Mouse (Mus musculus): ENCODE data around the gene Kdm2b. TPM values are rescaled to one million over a fixed set of nuclear protein-coding genes. Genes with fewer than 3 reads are reported as not detected.

Gene Kdm2b
- polyA plus RNA-seq, 1 experiment: 65.1 TPM

DNA sequence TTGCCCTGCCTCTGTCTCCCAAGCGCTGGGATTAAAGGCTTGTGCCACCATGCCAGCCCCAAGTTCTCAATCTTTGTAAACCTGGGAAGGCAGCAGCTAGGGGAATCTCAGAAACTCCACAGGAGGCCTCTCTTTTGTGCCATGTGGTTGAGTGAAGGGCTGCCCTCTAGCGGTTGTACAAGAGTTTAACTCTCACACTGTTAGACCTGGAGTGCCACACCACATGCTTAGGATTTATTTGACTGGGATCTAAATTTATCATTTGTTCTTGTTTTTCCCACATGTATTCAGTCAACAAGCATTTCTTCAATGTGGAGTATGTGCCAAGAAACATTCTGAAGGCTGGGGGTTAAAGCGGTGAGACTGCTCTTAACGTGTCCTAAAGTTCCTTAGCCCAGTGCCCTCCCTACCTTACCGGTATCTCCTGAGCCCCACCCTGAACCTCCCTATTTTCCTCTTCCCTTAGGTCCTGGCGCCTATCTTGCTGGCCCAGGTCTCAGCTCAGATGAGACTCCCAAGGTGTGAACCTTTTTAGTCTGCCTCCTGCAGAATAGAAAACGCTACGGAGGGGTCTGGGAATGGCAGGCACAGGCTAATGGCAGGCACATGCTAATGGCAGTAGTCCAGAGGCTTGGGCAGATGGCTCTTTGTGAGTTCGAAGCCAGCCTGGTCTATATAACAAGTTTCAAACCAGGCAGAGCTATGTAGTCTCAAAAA is 24.1 kb upstream of the Kdm2b start:
- WGBS: 70% methylated on average over 9 of the region's 9 CpGs
- no peak overlapping the region for H3K27ac ChIP-seq (ENCODE audit: control insufficient read depth, insufficient read depth, low read length)

DNA sequence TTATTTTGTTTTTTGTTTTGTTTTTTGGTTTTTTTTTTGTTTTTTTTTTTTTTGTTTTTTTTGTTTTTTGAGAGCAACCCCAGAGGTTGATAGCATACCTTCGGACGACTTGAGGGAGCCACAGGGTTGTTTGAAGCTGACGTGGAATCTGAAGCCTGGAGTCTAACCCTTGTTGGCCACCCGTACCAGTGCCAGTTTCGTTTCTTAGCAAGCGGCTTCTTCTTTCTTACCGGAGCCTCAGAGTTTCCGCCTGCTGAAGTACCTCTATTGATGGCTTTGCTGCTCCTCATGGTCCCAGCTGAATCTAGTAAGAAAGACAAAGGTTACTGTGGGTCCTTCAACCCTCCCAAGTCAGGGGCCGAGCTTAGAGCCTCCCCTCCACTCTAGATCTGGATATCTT is 22.1 kb upstream of the Kdm2b start:
- Histone ChIP-seq H3K4me1 (replicated peaks; ENCODE audit: control insufficient read depth, insufficient read depth, low read length) (peaks cover 18% of the 10 kb centered on the region), H3K36me3 (ENCODE audit: control insufficient read depth, insufficient read depth, low read length) (no peaks in the 10 kb centered on the region), H3K27me3 (ENCODE audit: control insufficient read depth, insufficient read depth, low read length) (no peaks in the 10 kb centered on the region), H3K4me3 (ENCODE audit: control insufficient read depth, insufficient read depth, low read length) (no peak overlapping the region), H3K27ac (ENCODE audit: control insufficient read depth, insufficient read depth, low read length) (no peak overlapping the region)
- 97% methylated on average over 9 of the region's 9 CpGs for WGBS
- no peak for DNase-seq
- TF ChIP-seq CTCF (IDR thresholded peaks at IDR 0.05; ENCODE audit: borderline replicate concordance, control insufficient read depth, extremely low read depth, insufficient read depth, low read length, poor library complexity) (no peak), POLR2A (IDR thresholded peaks at IDR 0.05; ENCODE audit: control insufficient read depth, extremely low read depth, insufficient read depth, low read length, poor library complexity) (no peak)

More for the DNA sequence above, 24.1 kb upstream of the Kdm2b start:
- peak; percentile 72 for DNase-seq
- no peak overlapping the region for H3K4me3 ChIP-seq (ENCODE audit: control insufficient read depth, insufficient read depth, low read length)
- no peak for TF ChIP-seq CTCF (IDR thresholded peaks at IDR 0.05; ENCODE audit: borderline replicate concordance, control insufficient read depth, extremely low read depth, insufficient read depth, low read length, poor library complexity)
- TF ChIP-seq POLR2A (IDR thresholded peaks at IDR 0.05; ENCODE audit: control insufficient read depth, extremely low read depth, insufficient read depth, low read length, poor library complexity): no peak
- H3K36me3 ChIP-seq (ENCODE audit: control insufficient read depth, insufficient read depth, low read length): no peaks in the 10 kb centered on the region
- no peaks in the 10 kb centered on the region for H3K27me3 ChIP-seq (ENCODE audit: control insufficient read depth, insufficient read depth, low read length)
- H3K4me1 ChIP-seq (replicated peaks; ENCODE audit: control insufficient read depth, insufficient read depth, low read length): peaks cover 30% of the 10 kb centered on the region

GRCm38 (mm10) chr5:123010806-123011205 is 21.2 kb upstream of the Kdm2b start:
- Histone ChIP-seq H3K4me3 (ENCODE audit: control insufficient read depth, insufficient read depth, low read length) (no peak overlapping the region), H3K4me1 (replicated peaks; ENCODE audit: control insufficient read depth, insufficient read depth, low read length) (peaks cover 12% of the 10 kb centered on the region), H3K27me3 (ENCODE audit: control insufficient read depth, insufficient read depth, low read length) (no peaks in the 10 kb centered on the region), H3K36me3 (ENCODE audit: control insufficient read depth, insufficient read depth, low read length) (no peaks in the 10 kb centered on the region), H3K27ac (ENCODE audit: control insufficient read depth, insufficient read depth, low read length) (no peak overlapping the region)
- no peak for DNase-seq
- TF ChIP-seq CTCF (IDR thresholded peaks at IDR 0.05; ENCODE audit: borderline replicate concordance, control insufficient read depth, extremely low read depth, insufficient read depth, low read length, poor library complexity): peak; percentile 37; the same call in 1 of the 2 replicates
- TF ChIP-seq POLR2A (IDR thresholded peaks at IDR 0.05; ENCODE audit: control insufficient read depth, extremely low read depth, insufficient read depth, low read length, poor library complexity): no peak
- 96% methylated on average over 6 of the region's 6 CpGs for WGBS

GRCm38 (mm10) chr5:123009873-123010272 is 20.2 kb upstream of the Kdm2b start:
- Histone ChIP-seq H3K4me1 (replicated peaks; ENCODE audit: control insufficient read depth, insufficient read depth, low read length) (peaks cover 6% of the 10 kb centered on the region), H3K36me3 (ENCODE audit: control insufficient read depth, insufficient read depth, low read length) (no peaks in the 10 kb centered on the region), H3K4me3 (ENCODE audit: control insufficient read depth, insufficient read depth, low read length) (no peak overlapping the region), H3K27me3 (ENCODE audit: control insufficient read depth, insufficient read depth, low read length) (no peaks in the 10 kb centered on the region), H3K27ac (ENCODE audit: control insufficient read depth, insufficient read depth, low read length) (no peak overlapping the region)
- DNase-seq: no peak
- TF ChIP-seq CTCF (IDR thresholded peaks at IDR 0.05; ENCODE audit: borderline replicate concordance, control insufficient read depth, extremely low read depth, insufficient read depth, low read length, poor library complexity) (no peak), POLR2A (IDR thresholded peaks at IDR 0.05; ENCODE audit: control insufficient read depth, extremely low read depth, insufficient read depth, low read length, poor library complexity) (no peak)
- 96% methylated on average over 11 of the region's 11 CpGs for WGBS

- Histone ChIP-seq H3K4me1 (replicated peaks; ENCODE audit: control insufficient read depth, insufficient read depth, low read length) (peaks cover 2% of the 10 kb centered on the region; the same call in 1 of the 2 replicates), H3K4me3 (ENCODE audit: control insufficient read depth, insufficient read depth, low read length) (no peak overlapping the region), H3K36me3 (ENCODE audit: control insufficient read depth, insufficient read depth, low read length) (no peaks in the 10 kb centered on the region), H3K27ac (ENCODE audit: control insufficient read depth, insufficient read depth, low read length) (no peak overlapping the region), H3K27me3 (ENCODE audit: control insufficient read depth, insufficient read depth, low read length) (no peaks in the 10 kb centered on the region)
- DNase-seq: no peak
- TF ChIP-seq CTCF (IDR thresholded peaks at IDR 0.05; ENCODE audit: borderline replicate concordance, control insufficient read depth, extremely low read depth, insufficient read depth, low read length, poor library complexity): no peak
- no peak for TF ChIP-seq POLR2A (IDR thresholded peaks at IDR 0.05; ENCODE audit: control insufficient read depth, extremely low read depth, insufficient read depth, low read length, poor library complexity)
- 92% methylated on average over 7 of the region's 7 CpGs for WGBS
These were observed 19.4 kb upstream of the Kdm2b start for GRCm38 (mm10) chr5:123008877-123009493.

DNA sequence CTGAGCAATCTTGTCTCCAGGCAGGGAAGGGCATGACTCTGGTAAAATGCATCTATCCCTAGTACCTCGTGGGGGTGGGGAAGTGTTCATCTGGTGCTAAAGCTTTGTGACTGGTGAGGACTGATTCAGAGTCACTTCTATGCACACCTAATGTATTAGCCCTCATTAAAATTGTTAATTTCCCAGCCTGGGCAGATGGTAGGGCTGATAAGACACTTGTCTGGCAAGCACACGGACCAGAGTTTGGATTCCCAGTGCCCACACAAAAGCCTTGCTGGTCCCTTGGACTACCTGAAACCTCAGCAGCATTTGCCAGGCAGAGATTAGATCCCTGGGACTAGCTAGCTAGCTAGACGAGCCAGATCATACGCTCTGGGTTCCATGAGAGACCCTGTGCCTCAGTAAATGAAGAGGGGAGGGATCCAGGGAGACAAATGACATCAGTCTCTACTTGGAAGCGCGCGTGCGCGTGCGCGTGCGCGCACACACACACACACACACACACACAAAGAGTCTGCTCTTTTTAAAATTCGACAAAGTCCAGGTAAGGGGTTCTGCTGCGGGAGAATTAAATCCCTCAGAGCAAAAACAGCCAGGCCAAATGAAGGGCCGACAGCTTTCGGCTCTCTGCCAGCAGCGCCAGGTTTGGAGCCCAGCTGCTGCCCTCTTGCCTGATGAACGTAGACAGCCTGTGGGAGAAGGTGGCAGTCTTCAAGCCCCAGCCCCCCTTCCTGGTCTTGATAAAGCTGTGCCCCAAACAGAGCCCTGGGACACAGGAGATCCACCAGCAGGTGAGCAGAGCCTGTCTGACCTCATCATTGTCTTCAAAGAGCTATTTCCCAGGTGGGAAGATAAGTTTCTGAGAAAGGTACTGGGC is 16.3 kb upstream of the Kdm2b start:
- H3K27me3 ChIP-seq (ENCODE audit: control insufficient read depth, insufficient read depth, low read length): no peaks in the 10 kb centered on the region
- no peak for DNase-seq
- H3K4me1 ChIP-seq (replicated peaks; ENCODE audit: control insufficient read depth, insufficient read depth, low read length): 0 out of 2 replicates have a peak, but pooled peaks cover 3% of the 10 kb centered on the region
- 88% methylated on average over 19 of the region's 19 CpGs for WGBS
- H3K27ac ChIP-seq (ENCODE audit: control insufficient read depth, insufficient read depth, low read length): no peak overlapping the region
- TF ChIP-seq CTCF (IDR thresholded peaks at IDR 0.05; ENCODE audit: borderline replicate concordance, control insufficient read depth, extremely low read depth, insufficient read depth, low read length, poor library complexity) (no peak), POLR2A (IDR thresholded peaks at IDR 0.05; ENCODE audit: control insufficient read depth, extremely low read depth, insufficient read depth, low read length, poor library complexity) (no peak)
- H3K36me3 ChIP-seq (ENCODE audit: control insufficient read depth, insufficient read depth, low read length): no peaks in the 10 kb centered on the region
- no peak overlapping the region for H3K4me3 ChIP-seq (ENCODE audit: control insufficient read depth, insufficient read depth, low read length)
